Mouse (Mus musculus) ES-Bruce4 (cell line): ENCODE data around the gene Gm2000. TPM values are rescaled to one million over a fixed set of nuclear protein-coding genes. Genes with fewer than 3 reads are reported as not detected.

Source experiments
- H3K27ac ChIP-seq: 2 replicates; pipeline ENCODE4 v1.5.1; 2012; ENCODE audit warnings: low read length, inconsistent platforms; ENCODE audit not compliant: insufficient read depth
- H3K27me3 ChIP-seq: 2 replicates; pipeline ENCODE4 v1.6.1; 2012; ENCODE audit warnings: mild to moderate bottlenecking, low read length, inconsistent platforms; ENCODE audit not compliant: control insufficient read depth, poor library complexity, insufficient read depth, severe bottlenecking
- H3K36me3 ChIP-seq: 2 replicates; pipeline ENCODE4 v1.6.1; 2012; ENCODE audit warnings: inconsistent platforms, mild to moderate bottlenecking, low read length, moderate library complexity; ENCODE audit not compliant: control insufficient read depth, poor library complexity, insufficient read depth, severe bottlenecking
- H3K4me1 ChIP-seq: one replicate; pipeline ENCODE4 v1.8.1; 2011; ENCODE audit warnings: low read length; ENCODE audit not compliant: control insufficient read depth, insufficient read depth
- H3K4me3 ChIP-seq: 2 replicates; pipeline ENCODE4 v1.5.1; 2011; ENCODE audit warnings: low read depth, mild to moderate bottlenecking, low read length
- H3K9ac ChIP-seq: 2 replicates; pipeline ENCODE4 v1.6.1; 2012; ENCODE audit warnings: low read depth, mild to moderate bottlenecking, inconsistent platforms; ENCODE audit not compliant: poor library complexity, severe bottlenecking
- H3K9me3 ChIP-seq: replicated peaks from 2 replicates; pipeline ENCODE4 v1.6.1; 2012; ENCODE audit warnings: mild to moderate bottlenecking, low read length, inconsistent platforms; ENCODE audit not compliant: control insufficient read depth, poor library complexity, insufficient read depth, severe bottlenecking
- CTCF ChIP-seq: IDR thresholded peaks from one replicate; pipeline ENCODE4 v1.8.1; 2011; ENCODE audit warnings: low read depth, low read length
- EP300 ChIP-seq: IDR thresholded peaks from 2 replicates; pipeline ENCODE4 v1.6.1; 2011; ENCODE audit warnings: low read depth, low read length; ENCODE audit not compliant: insufficient read depth
- POLR2A ChIP-seq: IDR thresholded peaks from one replicate; pipeline ENCODE4 v1.8.1; 2011; ENCODE audit warnings: low read length; ENCODE audit not compliant: insufficient read depth
- polyA plus RNA-seq: library from polyadenylated mRNA; stranded (reverse); fragments of >200 nt; gene quantifications from 2 replicates; pipeline ENCODE4 v1.2.4, GENCODE M21; 2011; ENCODE audit warnings: low read depth; ENCODE audit not compliant: missing spikeins, insufficient read depth, insufficient read length

The Gm2000 gene
- polyA plus RNA-seq, 1 experiment = 1,764 TPM

GRCm38 (mm10) chr1:156402491-156402890, 36.7 kb downstream of the Gm2000 start:
- Histone ChIP-seq H3K9ac (no peak overlapping the region), H3K27me3 (no peaks in the 10 kb centered on the region), H3K9me3 (peaks cover 17% of the 10 kb centered on the region), H3K36me3 (no peaks in the 10 kb centered on the region), H3K4me1 (peaks cover 2% of the 10 kb centered on the region), H3K27ac (no peak overlapping the region), H3K4me3 (no peak overlapping the region)
- no peak for TF ChIP-seq POLR2A
- no peak for TF ChIP-seq EP300
- no peak for TF ChIP-seq CTCF

GRCm38 (mm10) chr1:156403251-156403650, 37.4 kb downstream of the Gm2000 start:
- no peaks in the 10 kb centered on the region for H3K36me3 ChIP-seq
- no peak overlapping the region for H3K9ac ChIP-seq
- peaks cover 2% of the 10 kb centered on the region for H3K4me1 ChIP-seq
- TF ChIP-seq CTCF (no peak), POLR2A (no peak), EP300 (no peak)
- peaks cover 17% of the 10 kb centered on the region for H3K9me3 ChIP-seq
- H3K27ac ChIP-seq = no peak overlapping the region
- H3K4me3 ChIP-seq = no peak overlapping the region
- H3K27me3 ChIP-seq = no peaks in the 10 kb centered on the region

GRCm38 (mm10) chr1:156408004-156408403, 42.2 kb downstream of the Gm2000 start:
- no peak overlapping the region for H3K9ac ChIP-seq
- H3K27me3 ChIP-seq = no peaks in the 10 kb centered on the region
- no peak overlapping the region for H3K27ac ChIP-seq
- no peak for TF ChIP-seq CTCF
- TF ChIP-seq EP300 = no peak
- no peak for TF ChIP-seq POLR2A
- peaks cover 17% of the 10 kb centered on the region for H3K9me3 ChIP-seq
- H3K4me1 ChIP-seq = peaks cover 2% of the 10 kb centered on the region
- no peaks in the 10 kb centered on the region for H3K36me3 ChIP-seq
- H3K4me3 ChIP-seq = no peak overlapping the region

- peaks cover 17% of the 10 kb centered on the region for H3K9me3 ChIP-seq
- H3K27ac ChIP-seq = no peak overlapping the region
- no peaks in the 10 kb centered on the region for H3K27me3 ChIP-seq
- peaks cover 2% of the 10 kb centered on the region for H3K4me1 ChIP-seq
- no peak for TF ChIP-seq POLR2A
- no peak overlapping the region for H3K4me3 ChIP-seq
- H3K36me3 ChIP-seq = no peaks in the 10 kb centered on the region
- no peak overlapping the region for H3K9ac ChIP-seq
Measured at GRCm38 (mm10) chr1:156408521-156408920, 42.7 kb downstream of the Gm2000 start.

Other genes with a start within 250 kb of the Gm2000 start
- gene Fam163a, start 161.0 kb upstream of the Gm2000 start, polyA plus RNA-seq = 0.33 and 0.40 TPM in 2 replicates
- gene Tdrd5, start 62.4 kb upstream of the Gm2000 start, polyA plus RNA-seq = 15.1 and 17.1 TPM in 2 replicates
- not detected in 2 replicates for gene Nphs2, start 55.3 kb upstream of the Gm2000 start, polyA plus RNA-seq
- 1.5 and 2.9 TPM in 2 replicates for gene Axdnd1, start 55.1 kb downstream of the Gm2000 start, polyA plus RNA-seq
- 137 and 140 TPM in 2 replicates for gene Soat1, start 108.3 kb downstream of the Gm2000 start, polyA plus RNA-seq
- gene Gm10031, start 158.0 kb downstream of the Gm2000 start, polyA plus RNA-seq = 29.0 and 29.7 TPM in 2 replicates
- gene Abl2, start 192.7 kb downstream of the Gm2000 start, polyA plus RNA-seq = 49.7 and 53.0 TPM in 2 replicates